Mouse (Mus musculus): ENCODE data around the gene Dhrs7c. TPM values are rescaled to one million over a fixed set of nuclear protein-coding genes. Genes with fewer than 3 reads are reported as not detected.
A peak's percentile ranks its signal among the peaks of the same experiment; 100 is the strongest.

Dhrs7c gene
- total and polyA plus RNA-seq, 3 experiments: not detected

GRCm38 (mm10) chr11:67801169-67801568, 3.2 kb downstream of the Dhrs7c start:
- Histone ChIP-seq H3K27me3 (replicated peaks) (peaks cover 18% of the 10 kb centered on the region), H3K27ac (ENCODE audit: insufficient read depth, low read depth) (no peak overlapping the region), H3K4me2 (ENCODE audit: insufficient read depth, low read depth, poor library complexity, severe bottlenecking) (no peak overlapping the region), H3K4me1 (ENCODE audit: control insufficient read depth in 1 of 2, insufficient read depth in 2 of 2) (no peaks in the 10 kb centered on the region), H3K79me2 (replicated peaks; ENCODE audit: control insufficient read depth, extremely low read depth, insufficient read depth, poor library complexity, severe bottlenecking) (no peaks in the 10 kb centered on the region), H3K36me3 (replicated peaks in 1 of 2; ENCODE audit: control insufficient read depth in 1 of 2, insufficient read depth in 1 of 2, low read length in 1 of 2) (no peaks in the 10 kb centered on the region), H3K4me3 (replicated peaks in 1 of 3; ENCODE audit: low read depth in 2 of 3, low read length in 2 of 3, poor library complexity in 1 of 3) (no peak overlapping the region), H3K9ac (ENCODE audit: insufficient read depth, low read depth) (no peak overlapping the region), H3K9me3 (replicated peaks; ENCODE audit: low read length) (peaks cover 2% of the 10 kb centered on the region)
- in situ Hi-C loops (cut with MboI; ENCODE audit: low pct_ligation_motif_present, low pct_unique_long_range_greater_than_20kb, low sequenced_read_pairs): no loop called here
- TF ChIP-seq ELF1 (IDR thresholded peaks at IDR 0.05; ENCODE audit: low read depth, low read length) (no peak), MXI1 (IDR thresholded peaks at IDR 0.05; ENCODE audit: low read depth, low read length) (no peak), ZC3H11A (IDR thresholded peaks at IDR 0.05; ENCODE audit: low read depth, low read length) (no peak), GABPA (IDR thresholded peaks at IDR 0.05; ENCODE audit: insufficient replicate concordance, low read depth, low read length) (no peak)
- dilution Hi-C loops (cut with MboI; ENCODE audit: extremely low pct_ligation_motif_present, extremely low pct_unique_long_range_greater_than_20kb, low sequenced_read_pairs): no loop called here
- no peak for DNase-seq (ENCODE audit: extremely low read depth)

- in situ Hi-C loops (cut with MboI; ENCODE audit: low pct_ligation_motif_present, low pct_unique_long_range_greater_than_20kb, low sequenced_read_pairs): no loop called here
- Histone ChIP-seq H3K9me3 (replicated peaks; ENCODE audit: low read length) (peaks cover 2% of the 10 kb centered on the region), H3K27me3 (replicated peaks) (peaks cover 26% of the 10 kb centered on the region), H3K27ac (ENCODE audit: insufficient read depth, low read depth) (no peak overlapping the region), H3K4me1 (ENCODE audit: control insufficient read depth in 1 of 2, insufficient read depth in 2 of 2) (no peaks in the 10 kb centered on the region), H3K9ac (ENCODE audit: insufficient read depth, low read depth) (no peak overlapping the region), H3K79me2 (replicated peaks; ENCODE audit: control insufficient read depth, extremely low read depth, insufficient read depth, poor library complexity, severe bottlenecking) (no peaks in the 10 kb centered on the region), H3K4me2 (ENCODE audit: insufficient read depth, low read depth, poor library complexity, severe bottlenecking) (no peak overlapping the region), H3K4me3 (replicated peaks in 1 of 3; ENCODE audit: low read depth in 2 of 3, low read length in 2 of 3, poor library complexity in 1 of 3) (no peak overlapping the region), H3K36me3 (replicated peaks in 1 of 2; ENCODE audit: control insufficient read depth in 1 of 2, insufficient read depth in 1 of 2, low read length in 1 of 2) (no peaks in the 10 kb centered on the region)
- dilution Hi-C loops (cut with MboI; ENCODE audit: extremely low pct_ligation_motif_present, extremely low pct_unique_long_range_greater_than_20kb, low sequenced_read_pairs): no loop called here
- peak in 1 of 2 experiments; percentile 36; a peak in 2 of 4 replicates for TF ChIP-seq CTCF (conservative IDR thresholded peaks at IDR 0.05 in 1 of 2, IDR thresholded peaks at IDR 0.05 in 1 of 2; ENCODE audit: low read depth in 2 of 2, low read length in 2 of 2)
- TF ChIP-seq RAD21 (IDR thresholded peaks at IDR 0.05; ENCODE audit: low read depth, low read length): no peak
- peak; percentile 9 for DNase-seq (ENCODE audit: extremely low read depth)
These were observed 7.6 kb downstream of the Dhrs7c start for GRCm38 (mm10) chr11:67805538-67805937.

DNA sequence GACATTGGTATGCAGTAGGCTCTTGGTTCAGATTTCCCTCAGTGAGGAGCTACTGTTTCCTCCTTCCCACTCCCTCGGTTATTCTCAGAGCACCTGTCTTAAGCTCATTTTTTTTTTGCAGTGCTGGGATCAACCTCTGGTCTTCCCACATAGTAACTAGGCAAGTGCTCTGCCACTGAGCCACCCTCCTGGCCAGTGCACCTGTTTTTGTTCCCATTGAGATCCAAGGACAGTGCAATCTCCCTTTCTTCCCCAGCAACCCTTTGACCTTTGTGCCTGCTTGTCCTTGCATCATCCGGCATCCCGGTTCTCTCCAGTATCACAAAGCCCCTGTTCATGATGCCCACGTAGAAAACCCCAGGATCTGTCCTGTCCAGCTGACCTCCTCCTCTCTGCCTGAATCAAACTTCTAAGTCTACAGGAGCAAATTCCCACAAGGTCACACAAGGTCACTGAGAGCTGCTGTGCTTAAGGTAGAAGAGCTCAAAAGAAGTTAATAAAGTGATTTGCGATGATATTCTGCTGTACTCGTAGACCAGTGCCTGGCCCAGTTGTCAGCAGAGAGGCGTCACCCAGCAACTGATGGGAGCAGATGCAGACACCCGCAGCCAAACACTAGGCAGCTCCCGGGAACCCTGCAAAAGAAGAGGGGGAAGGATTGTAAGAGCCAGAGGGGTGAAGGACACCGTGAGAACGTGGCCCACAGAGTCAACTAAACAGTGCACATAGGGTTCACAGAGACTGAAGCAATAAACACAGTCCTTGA, 9.0 kb downstream of the Dhrs7c start:
- no peaks in the 10 kb centered on the region for H3K36me3 ChIP-seq (replicated peaks in 1 of 2; ENCODE audit: control insufficient read depth in 1 of 2, insufficient read depth in 1 of 2, low read length in 1 of 2)
- H3K27ac ChIP-seq (ENCODE audit: insufficient read depth, low read depth): no peak overlapping the region
- H3K4me1 ChIP-seq (ENCODE audit: control insufficient read depth in 1 of 2, insufficient read depth in 2 of 2): peaks cover 0 to 3% of the 10 kb centered on the region in 2 experiments; a peak in 2 of 4 replicates
- in situ Hi-C loops (cut with MboI; ENCODE audit: low pct_ligation_motif_present, low pct_unique_long_range_greater_than_20kb, low sequenced_read_pairs): no loop called here
- peaks cover 20% of the 10 kb centered on the region for H3K27me3 ChIP-seq (replicated peaks)
- H3K9me3 ChIP-seq (replicated peaks; ENCODE audit: low read length): peaks cover 2% of the 10 kb centered on the region
- TF ChIP-seq SIN3A (IDR thresholded peaks at IDR 0.05; ENCODE audit: low read length) (no peak), EP300 (IDR thresholded peaks at IDR 0.05; ENCODE audit: low read length) (no peak), MAZ (IDR thresholded peaks at IDR 0.05; ENCODE audit: low read depth, low read length) (no peak), BHLHE40 (IDR thresholded peaks at IDR 0.05; ENCODE audit: low read depth, low read length) (no peak), NRF1 (IDR thresholded peaks at IDR 0.05; ENCODE audit: low read depth, low read length) (no peak), POLR2AphosphoS2 (IDR thresholded peaks at IDR 0.05; ENCODE audit: low read depth, low read length) (no peak), ZMIZ1 (IDR thresholded peaks at IDR 0.05; ENCODE audit: low read depth, low read length) (no peak), UBTF (IDR thresholded peaks at IDR 0.05; ENCODE audit: low read depth, low read length) (no peak), CHD2 (IDR thresholded peaks at IDR 0.05; ENCODE audit: low read length) (no peak), E2F4 (IDR thresholded peaks at IDR 0.05; ENCODE audit: insufficient replicate concordance, low read depth, low read length) (no peak), MYC (IDR thresholded peaks at IDR 0.05; ENCODE audit: low read depth, low read length) (no peak), CTCF (conservative IDR thresholded peaks at IDR 0.05 in 1 of 2, IDR thresholded peaks at IDR 0.05 in 1 of 2; ENCODE audit: low read depth in 2 of 2, low read length in 2 of 2) (no peak), ZKSCAN1 (IDR thresholded peaks at IDR 0.05; ENCODE audit: borderline replicate concordance, low read depth, low read length) (no peak), ZC3H11A (IDR thresholded peaks at IDR 0.05; ENCODE audit: low read depth, low read length) (no peak), JUN (IDR thresholded peaks at IDR 0.05; ENCODE audit: insufficient read depth, low read depth, low read length) (no peak)
- DNase-seq (ENCODE audit: extremely low read depth): no peak
- no peaks in the 10 kb centered on the region for H3K79me2 ChIP-seq (replicated peaks; ENCODE audit: control insufficient read depth, extremely low read depth, insufficient read depth, poor library complexity, severe bottlenecking)
- no peak overlapping the region for H3K9ac ChIP-seq (ENCODE audit: insufficient read depth, low read depth)
- H3K4me3 ChIP-seq (replicated peaks in 1 of 3; ENCODE audit: low read depth in 2 of 3, low read length in 2 of 3, poor library complexity in 1 of 3): no peak overlapping the region
- H3K4me2 ChIP-seq (ENCODE audit: insufficient read depth, low read depth, poor library complexity, severe bottlenecking): no peak overlapping the region
- dilution Hi-C loops (cut with MboI; ENCODE audit: extremely low pct_ligation_motif_present, extremely low pct_unique_long_range_greater_than_20kb, low sequenced_read_pairs): no loop called here
